Mouse (Mus musculus) heart, embryonic 12.5 days (tissue): ENCODE results near the gene Olig2. TPM values are rescaled to one million over a fixed set of nuclear protein-coding genes. Genes with fewer than 3 reads are reported as not detected.

ENCODE experiments used
- polyA plus RNA-seq: library from polyadenylated mRNA; unstranded; fragments of >200 nt; fragmentation: Nextera tagmentation; extraction: Ambion mirVana; gene quantifications from 2 replicates; pipeline ENCODE4 v1.2.1, GENCODE M21; 2016

Gene Olig2
- polyA plus RNA-seq, 1 experiment from 2014 or later: not detected

Other genes with a start within 250 kb of the Olig2 start
- gene Synj1, start 214.1 kb upstream of the Olig2 start, polyA plus RNA-seq: 14.9 and 18.3 TPM in 2 replicates
- gene Paxbp1, start 180.9 kb upstream of the Olig2 start, polyA plus RNA-seq: 52.5 and 55.6 TPM in 2 replicates
- 0.17 TPM in 1 of 2 replicates, not detected in the other for gene 4932438H23Rik, start 130.3 kb upstream of the Olig2 start, polyA plus RNA-seq
- gene Olig1, start 44.3 kb downstream of the Olig2 start, polyA plus RNA-seq: not detected in 2 replicates
- 51.3 and 52.2 TPM in 2 replicates for gene Ifnar2, start 147.3 kb downstream of the Olig2 start, polyA plus RNA-seq
- gene Gm21970, start 166.3 kb downstream of the Olig2 start, polyA plus RNA-seq: not detected in 2 replicates
- gene Il10rb, start 180.7 kb downstream of the Olig2 start, polyA plus RNA-seq: 40.1 and 42.6 TPM in 2 replicates